Mouse (Mus musculus) monocyte, adult 5-6 weeks (primary cell): ENCODE data around the gene Gm5591. TPM values are rescaled to one million over a fixed set of nuclear protein-coding genes. Genes with fewer than 3 reads are reported as not detected.
"Not testable (repeated sequence)": the region's sequence is repeated elsewhere in the genome, so short reads cannot be mapped to it uniquely, and the experiment has no call there.

Experiments used
- ATAC-seq: fragments of 153-309, 156-312 bp; replicated peaks from 2 replicates; pipeline ENCODE4 v1.8.0; 2017; ENCODE audit warnings: mild to moderate bottlenecking; ENCODE audit not compliant: low TSS enrichment, insufficient number of reproducible peaks, severe bottlenecking, poor library complexity, low FRiP score
- total RNA-seq: library from RNA; stranded (forward); fragments of 200-1000, 200-491, 200-594 nt; gene quantifications from 3 replicates; pipeline ENCODE4 v1.2.3, GENCODE M21; 2017

Gene Gm5591
- not detected in 3 replicates for total RNA-seq

DNA sequence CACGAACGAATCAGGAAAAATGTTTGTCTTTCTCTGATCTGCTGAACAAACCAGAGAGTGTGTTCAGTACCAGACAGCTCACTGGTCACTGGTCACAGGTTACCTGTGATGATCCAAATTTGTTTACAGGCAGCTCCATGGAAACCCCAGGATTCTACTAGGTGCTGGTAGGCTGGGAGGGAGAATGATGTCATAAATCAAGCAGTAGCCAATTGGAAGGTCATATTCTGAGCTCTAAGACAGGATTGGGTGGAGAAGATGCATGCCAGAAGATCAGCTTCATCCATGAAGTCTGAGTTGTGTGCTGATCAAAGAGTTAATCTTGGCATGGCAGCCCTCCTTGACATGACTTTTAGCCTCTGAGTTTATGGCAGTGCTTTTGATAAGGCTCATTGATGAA is at the start of gene Gm5591:
Gene Gm5591 (minus strand): TSS at position 101 of the 400 bp plus-strand sequence.
- not testable (repeated sequence) for ATAC-seq

- ATAC-seq, result not testable (repeated sequence)
Measured at GRCm38 (mm10) chr7:38488468-38488867, 39.5 kb downstream of the Gm5591 start.
